Mouse (Mus musculus): Measurements from ENCODE around the gene Tcea2.

GRCm38 (mm10) chr2:181677096-181677754, 2.9 kb upstream of the Tcea2 start:
- TF ChIP-seq CTCF (IDR thresholded peaks at IDR 0.05; ENCODE audit: low read depth, low read length) = no peak
- TF ChIP-seq POLR2A (IDR thresholded peaks at IDR 0.05; ENCODE audit: borderline replicate concordance, low read depth, low read length) = no peak

Measured in bone marrow macrophage, adult 2 months (primary cell).